Mouse (Mus musculus) c-Kit-positive CD71-negative TER-119-negative erythroid progenitor cells, embryonic 14.5 days (primary cell): ENCODE data around the gene Nol12.

Experiments
- DNase-seq: peaks from one replicate; pipeline ENCODE4 v3.0.0-alpha.2; 2013; ENCODE audit warnings: low read depth

The Nol12 gene

DNA sequence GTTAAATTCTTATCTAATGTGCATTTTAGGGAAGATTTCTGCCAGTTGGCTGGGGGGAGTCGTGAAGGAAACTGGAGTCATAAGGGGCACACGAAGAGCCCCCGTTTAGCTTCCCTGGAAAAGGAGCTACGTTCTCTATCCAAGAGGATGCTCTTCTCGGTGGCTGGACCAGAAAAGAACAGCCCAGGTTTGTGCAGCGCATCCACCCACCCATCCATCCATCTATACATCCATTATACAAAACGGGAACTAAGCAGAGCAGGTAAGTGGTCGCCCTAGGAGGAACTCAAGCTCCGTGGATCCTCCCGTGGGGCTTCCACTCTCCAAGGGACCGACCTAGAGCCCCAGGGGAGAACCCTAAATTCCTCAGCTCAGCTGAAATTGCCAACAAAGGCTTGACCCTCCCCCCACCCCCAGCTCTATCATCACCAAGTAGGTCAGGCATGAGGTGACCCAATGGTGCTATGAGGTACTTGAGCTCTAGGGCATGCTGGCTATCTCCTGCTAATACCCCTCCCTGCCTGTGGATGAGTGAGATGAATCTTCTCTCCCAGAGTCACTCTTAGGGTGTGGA lies 13.5 kb downstream of the Nol12 start:
- no peak for DNase-seq

GRCm38 (mm10) chr15:78948883-78949282 lies 14.2 kb downstream of the Nol12 start:
- DNase-seq, result no peak

- no peak for DNase-seq
These were observed 20.9 kb downstream of the Nol12 start for GRCm38 (mm10) chr15:78955663-78956062.

- no peak for DNase-seq
These were observed 21.6 kb downstream of the Nol12 start for GRCm38 (mm10) chr15:78956351-78956750.

DNA sequence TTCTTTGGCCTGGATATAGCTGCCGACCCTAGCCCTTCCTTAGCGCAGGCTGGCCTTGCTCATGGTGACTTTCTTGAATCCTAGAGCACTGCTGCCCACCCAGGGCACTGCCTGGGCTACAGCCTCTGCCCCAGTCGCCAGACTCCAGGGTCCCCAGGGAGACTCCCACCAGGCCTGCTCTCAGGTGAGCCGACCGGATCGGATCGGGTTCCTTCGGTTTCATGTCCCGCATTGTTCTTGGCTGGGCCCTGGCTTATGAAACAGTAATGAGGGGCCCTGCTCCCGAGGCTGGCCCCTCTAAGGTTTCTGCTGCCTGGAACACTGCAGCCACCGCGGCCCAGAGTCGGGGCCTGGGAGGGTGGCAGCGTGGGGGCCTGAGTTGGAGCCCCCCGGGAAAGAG lies 22.3 kb downstream of the Nol12 start:
- DNase-seq, result no peak

DNA sequence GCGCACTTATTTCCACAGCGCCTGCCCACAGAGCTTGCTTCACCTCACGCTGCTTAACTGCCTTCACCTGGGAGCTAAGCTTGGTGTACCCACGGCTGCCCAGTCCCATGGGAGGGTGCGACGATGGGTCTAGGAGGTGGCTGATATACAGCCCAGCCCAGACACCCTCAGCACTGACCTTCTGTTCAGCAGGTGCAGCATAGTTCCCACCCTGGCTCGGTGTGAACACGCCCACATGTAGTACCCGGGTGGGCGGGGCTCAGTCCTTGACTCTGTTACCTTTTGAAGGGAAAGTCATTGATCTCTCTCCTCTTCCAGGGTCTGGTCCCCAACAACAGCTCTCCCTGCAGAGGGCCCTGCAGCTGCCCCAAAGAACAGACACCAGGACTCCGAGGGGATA lies 24.8 kb downstream of the Nol12 start:
- DNase-seq, result no peak

DNA sequence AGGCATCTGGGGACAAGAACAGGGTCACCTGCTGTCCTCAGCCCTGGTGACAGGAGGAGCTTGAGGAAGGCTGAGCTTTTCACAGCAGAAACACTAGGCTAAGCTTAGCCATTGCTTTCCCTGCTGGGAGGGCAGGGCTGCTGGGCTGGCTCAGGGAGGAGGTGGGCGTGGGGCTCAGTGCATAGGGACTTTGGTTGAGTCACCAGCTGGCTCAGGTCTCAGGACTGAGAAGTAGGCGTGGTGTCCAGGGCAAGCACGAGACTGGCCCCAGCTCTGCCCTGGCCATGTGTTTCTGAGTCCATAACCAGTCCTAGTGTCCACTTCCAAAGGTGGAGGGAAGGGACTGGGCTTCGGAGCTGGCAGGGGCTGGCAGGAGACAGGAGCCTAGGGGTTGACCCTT lies 25.4 kb downstream of the Nol12 start:
- no peak for DNase-seq

GRCm38 (mm10) chr15:78962885-78963284 lies 28.2 kb downstream of the Nol12 start:
- DNase-seq, result peak; percentile 56

- no peak for DNase-seq
These were observed 36.9 kb downstream of the Nol12 start for GRCm38 (mm10) chr15:78971626-78972025.

GRCm38 (mm10) chr15:78973950-78974349 lies 39.2 kb downstream of the Nol12 start:
- DNase-seq, result no peak

DNA sequence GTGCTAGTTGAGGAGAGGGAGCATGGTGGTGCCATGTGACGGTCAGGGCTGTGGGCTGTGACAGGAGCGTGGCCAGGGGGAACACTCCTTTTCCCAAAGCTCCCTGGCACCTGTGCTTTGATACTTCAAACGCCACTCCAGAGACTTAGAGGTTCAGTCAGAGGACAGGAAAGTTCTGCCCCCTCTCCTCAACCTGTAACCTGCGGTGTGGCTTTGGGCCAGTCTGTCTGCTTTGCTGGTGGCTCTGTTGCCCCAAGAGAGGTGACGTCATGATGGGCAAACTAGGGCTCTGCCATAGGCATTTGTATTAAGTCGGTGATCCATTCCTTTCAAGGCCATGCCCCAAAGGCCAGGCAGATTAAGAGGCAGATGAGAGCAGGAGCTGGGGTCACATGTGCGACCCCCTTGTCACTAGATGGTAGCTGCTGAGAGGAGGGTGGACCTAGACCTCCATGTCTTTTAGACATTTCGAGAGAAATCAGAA lies 43.0 kb downstream of the Nol12 start:
- no peak for DNase-seq

DNA sequence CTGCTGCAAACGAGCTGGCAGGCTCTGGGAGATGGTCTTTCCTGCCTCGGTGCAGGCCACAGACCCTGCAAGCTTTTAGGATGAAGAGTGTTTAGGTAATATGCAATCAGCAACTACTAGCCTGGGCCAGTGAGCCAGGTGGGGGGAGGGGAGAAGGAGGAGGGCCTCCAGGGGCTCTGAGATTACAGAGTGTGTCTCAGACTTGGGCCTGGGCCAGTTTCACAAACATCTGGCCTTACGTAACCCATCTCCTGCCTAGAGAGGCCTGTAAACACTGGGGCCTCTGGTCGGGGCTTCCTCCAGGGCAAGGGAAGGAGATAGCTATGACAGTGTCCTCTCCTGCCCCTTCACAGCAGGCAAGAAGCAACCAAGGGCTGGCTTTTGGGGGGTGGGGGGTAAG lies 44.1 kb downstream of the Nol12 start:
- DNase-seq, result peak; percentile 56

- no peak for DNase-seq
These were observed 45.4 kb downstream of the Nol12 start for GRCm38 (mm10) chr15:78980084-78980483.

- DNase-seq, result peak; percentile 80
These were observed 48.1 kb downstream of the Nol12 start for GRCm38 (mm10) chr15:78982658-78983435.

GRCm38 (mm10) chr15:78983436-78984285 lies 48.9 kb downstream of the Nol12 start:
- DNase-seq, result peak; percentile 53

GRCm38 (mm10) chr15:78984286-78984778 lies 49.6 kb downstream of the Nol12 start:
- no peak for DNase-seq

GRCm38 (mm10) chr15:78986536-78987220 lies 51.9 kb downstream of the Nol12 start:
- no peak for DNase-seq

- no peak for DNase-seq
These were observed 53.8 kb downstream of the Nol12 start for GRCm38 (mm10) chr15:78988499-78988971.

- no peak for DNase-seq
These were observed 54.7 kb downstream of the Nol12 start for GRCm38 (mm10) chr15:78989152-78990092.

GRCm38 (mm10) chr15:78990093-78990463 lies 55.3 kb downstream of the Nol12 start:
- DNase-seq, result no peak
